Mouse (Mus musculus): ENCODE results near the gene Gm42906. TPM values are rescaled to one million over a fixed set of nuclear protein-coding genes. Genes with fewer than 3 reads are reported as not detected.

The Gm42906 gene
- polyA plus RNA-seq, 1 experiment from 2014 or later = not detected

DNA sequence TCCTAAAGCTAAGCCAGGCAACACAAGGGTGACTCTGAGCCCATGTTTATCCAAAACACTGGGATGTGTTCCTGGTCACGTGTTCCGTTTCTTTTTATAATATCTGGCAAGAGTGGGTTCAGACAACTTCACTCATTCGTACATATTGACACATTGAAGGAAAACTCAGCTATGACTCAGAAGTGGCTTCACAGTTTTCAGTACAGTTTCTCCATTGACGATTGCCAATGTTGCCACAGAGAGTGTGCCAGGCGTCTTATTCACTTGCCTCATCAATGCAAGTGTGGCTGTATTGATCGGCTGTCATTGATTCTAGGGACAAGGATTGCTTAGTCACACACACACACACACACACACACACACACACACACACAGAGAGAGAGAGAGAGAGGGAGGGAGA lies 381.8 kb downstream of the Gm42906 start:
- DNase-seq (ENCODE audit: low spot score) = no peak

GRCm38 (mm10) chr5:151042911-151043310 lies 385.1 kb downstream of the Gm42906 start:
- DNase-seq (ENCODE audit: low spot score) (no peak), ATAC-seq (ENCODE audit: insufficient number of reproducible peaks, low FRiP score, low TSS enrichment, low read depth) (no peak)
- no peak overlapping the region for H3K27ac ChIP-seq (replicated peaks; ENCODE audit: low read depth, low read length)
- H3K9ac ChIP-seq (ENCODE audit: low read length) = no peak overlapping the region
- peaks cover 4% of the 10 kb centered on the region; the same call in 1 of the 2 replicates for H3K4me1 ChIP-seq (ENCODE audit: control insufficient read depth, insufficient read depth, low read length)
- no peaks in the 10 kb centered on the region for H3K9me3 ChIP-seq (ENCODE audit: control insufficient read depth, low read length)
- no peak overlapping the region for H3K4me2 ChIP-seq (ENCODE audit: low read depth, severe bottlenecking)
- H3K4me3 ChIP-seq (ENCODE audit: low read depth, low read length) = no peak overlapping the region
- no peaks in the 10 kb centered on the region for H3K27me3 ChIP-seq (ENCODE audit: control insufficient read depth, insufficient read depth, low read length)
- WGBS = 96% methylated on average over 5 of the region's 5 CpGs
- peaks cover 2% of the 10 kb centered on the region; the same call in 1 of the 2 replicates for H3K36me3 ChIP-seq (ENCODE audit: control insufficient read depth, insufficient read depth, low read length)

More for the DNA sequence above, 381.8 kb downstream of the Gm42906 start:
- WGBS = 98% methylated on average over 6 of the region's 6 CpGs
- ATAC-seq (ENCODE audit: insufficient number of reproducible peaks, low FRiP score, low TSS enrichment, low read depth) = no peak
- no peak overlapping the region for H3K4me2 ChIP-seq (ENCODE audit: low read depth, severe bottlenecking)
- H3K9ac ChIP-seq (ENCODE audit: low read length) = no peak overlapping the region
- no peaks in the 10 kb centered on the region for H3K27me3 ChIP-seq (ENCODE audit: control insufficient read depth, insufficient read depth, low read length)
- H3K4me3 ChIP-seq (ENCODE audit: low read depth, low read length) = no peak overlapping the region
- peaks cover 2% of the 10 kb centered on the region; the same call in 1 of the 2 replicates for H3K36me3 ChIP-seq (ENCODE audit: control insufficient read depth, insufficient read depth, low read length)
- no peak overlapping the region for H3K27ac ChIP-seq (replicated peaks; ENCODE audit: low read depth, low read length)
- H3K9me3 ChIP-seq (ENCODE audit: control insufficient read depth, low read length) = no peaks in the 10 kb centered on the region
- H3K4me1 ChIP-seq (ENCODE audit: control insufficient read depth, insufficient read depth, low read length) = peaks cover 4% of the 10 kb centered on the region; the same call in 1 of the 2 replicates

DNA sequence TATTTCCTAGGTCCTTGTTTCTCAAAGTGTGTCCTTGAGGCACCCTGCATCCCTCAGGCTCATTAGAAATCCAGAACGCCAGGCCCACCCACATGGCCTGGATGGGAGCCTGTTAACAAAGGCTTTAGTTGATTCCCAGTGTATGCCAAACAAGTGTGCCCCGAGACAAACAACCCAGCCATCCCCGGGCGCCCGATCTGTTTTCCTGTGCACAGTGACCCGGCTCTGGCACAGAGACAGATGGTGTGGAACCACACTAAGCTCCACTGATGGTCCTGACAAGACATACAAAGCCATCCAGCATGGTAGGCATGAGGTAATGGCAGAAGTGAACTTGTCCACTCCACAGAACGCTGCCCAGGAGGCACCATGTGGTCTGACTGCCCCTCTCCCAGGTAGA lies 390.1 kb downstream of the Gm42906 start:
- DNase-seq (ENCODE audit: low spot score) (no peak), ATAC-seq (ENCODE audit: insufficient number of reproducible peaks, low FRiP score, low TSS enrichment, low read depth) (no peak)
- 90% methylated on average over 7 of the region's 7 CpGs for WGBS
- H3K4me1 ChIP-seq (ENCODE audit: control insufficient read depth, insufficient read depth, low read length) = no peaks in the 10 kb centered on the region
- no peak overlapping the region for H3K27ac ChIP-seq (replicated peaks; ENCODE audit: low read depth, low read length)
- no peak overlapping the region for H3K4me2 ChIP-seq (ENCODE audit: low read depth, severe bottlenecking)
- no peaks in the 10 kb centered on the region for H3K36me3 ChIP-seq (ENCODE audit: control insufficient read depth, insufficient read depth, low read length)
- no peak overlapping the region for H3K9ac ChIP-seq (ENCODE audit: low read length)
- H3K27me3 ChIP-seq (ENCODE audit: control insufficient read depth, insufficient read depth, low read length) = no peaks in the 10 kb centered on the region
- H3K4me3 ChIP-seq (ENCODE audit: low read depth, low read length) = no peak overlapping the region
- H3K9me3 ChIP-seq (ENCODE audit: control insufficient read depth, low read length) = no peaks in the 10 kb centered on the region

GRCm38 (mm10) chr5:151034715-151035512 lies 393.0 kb downstream of the Gm42906 start:
- DNase-seq (ENCODE audit: low spot score) = no peak

DNA sequence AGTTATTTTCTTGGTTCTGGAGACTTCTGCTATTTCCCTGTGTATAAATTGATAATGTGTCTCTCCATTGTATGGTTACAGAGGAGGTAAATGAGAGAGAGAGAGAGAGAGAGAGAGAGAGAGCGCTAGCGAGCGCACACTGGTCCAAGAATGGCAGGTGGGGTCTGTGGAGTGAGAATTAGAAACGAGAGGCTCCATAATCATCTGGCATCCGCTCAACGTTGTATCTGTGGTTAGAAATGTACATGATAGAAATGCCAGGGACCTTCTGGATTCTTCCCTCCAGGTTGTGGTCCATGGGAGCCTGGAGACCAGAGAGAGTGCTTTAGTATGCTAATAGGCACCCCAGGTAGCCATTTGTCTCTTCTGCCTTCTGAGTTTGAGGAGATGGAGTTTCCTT lies 399.1 kb downstream of the Gm42906 start:
- no peak for ATAC-seq (ENCODE audit: insufficient number of reproducible peaks, low FRiP score, low TSS enrichment, low read depth)
- Histone ChIP-seq H3K27ac (replicated peaks; ENCODE audit: low read depth, low read length) (no peak overlapping the region), H3K4me2 (ENCODE audit: low read depth, severe bottlenecking) (no peak overlapping the region), H3K36me3 (ENCODE audit: control insufficient read depth, insufficient read depth, low read length) (no peaks in the 10 kb centered on the region), H3K4me1 (ENCODE audit: control insufficient read depth, insufficient read depth, low read length) (peaks cover 16% of the 10 kb centered on the region; the same call in 1 of the 2 replicates), H3K9ac (ENCODE audit: low read length) (no peak overlapping the region), H3K27me3 (ENCODE audit: control insufficient read depth, insufficient read depth, low read length) (no peaks in the 10 kb centered on the region), H3K4me3 (ENCODE audit: low read depth, low read length) (no peak overlapping the region), H3K9me3 (ENCODE audit: control insufficient read depth, low read length) (no peaks in the 10 kb centered on the region)
- no peak for DNase-seq (ENCODE audit: low spot score)
- WGBS = 75% methylated on average over 6 of the region's 6 CpGs

More at GRCm38 (mm10) chr5:151034715-151035512, 393.0 kb downstream of the Gm42906 start:
- H3K4me1 ChIP-seq (ENCODE audit: control insufficient read depth, insufficient read depth, low read length) = 0 out of 2 replicates have a peak, but pooled peaks cover 5% of the 10 kb centered on the region
- no peak overlapping the region for H3K4me2 ChIP-seq (ENCODE audit: low read depth, severe bottlenecking)
- H3K9me3 ChIP-seq (ENCODE audit: control insufficient read depth, low read length) = no peaks in the 10 kb centered on the region
- no peak for ATAC-seq (ENCODE audit: insufficient number of reproducible peaks, low FRiP score, low TSS enrichment, low read depth)
- no peak overlapping the region for H3K27ac ChIP-seq (replicated peaks; ENCODE audit: low read depth, low read length)
- WGBS = 76% methylated on average over 9 of the region's 9 CpGs
- no peak overlapping the region for H3K4me3 ChIP-seq (ENCODE audit: low read depth, low read length)
- no peaks in the 10 kb centered on the region for H3K27me3 ChIP-seq (ENCODE audit: control insufficient read depth, insufficient read depth, low read length)
- H3K36me3 ChIP-seq (ENCODE audit: control insufficient read depth, insufficient read depth, low read length) = no peaks in the 10 kb centered on the region
- H3K9ac ChIP-seq (ENCODE audit: low read length) = no peak overlapping the region

DNA sequence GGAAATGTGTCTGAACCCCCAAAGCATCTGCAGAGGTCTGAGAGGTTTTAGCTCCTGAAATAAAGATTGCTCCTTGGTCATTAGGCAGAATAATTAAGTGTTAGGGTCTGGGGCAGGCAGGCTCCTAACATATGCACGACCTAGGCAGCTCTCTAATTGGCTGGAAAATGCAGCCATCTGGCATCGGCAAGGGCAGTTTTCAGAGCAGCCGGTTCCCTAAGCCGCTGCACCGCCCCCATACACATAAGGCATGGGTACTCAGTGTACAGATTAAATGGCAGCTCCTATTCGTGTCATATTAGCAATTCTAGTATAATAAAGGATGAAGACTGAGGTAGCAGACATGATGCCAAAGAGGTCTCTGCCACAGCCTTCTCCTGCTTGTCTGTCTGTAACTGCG lies 400.8 kb downstream of the Gm42906 start:
- no peaks in the 10 kb centered on the region for H3K27me3 ChIP-seq (ENCODE audit: control insufficient read depth, insufficient read depth, low read length)
- H3K36me3 ChIP-seq (ENCODE audit: control insufficient read depth, insufficient read depth, low read length) = no peaks in the 10 kb centered on the region
- DNase-seq (ENCODE audit: low spot score) = peak; percentile 73
- H3K9ac ChIP-seq (ENCODE audit: low read length) = no peak overlapping the region
- 22% methylated on average over 7 of the region's 7 CpGs for WGBS
- peaks cover 18% of the 10 kb centered on the region; the same call in 1 of the 2 replicates for H3K4me1 ChIP-seq (ENCODE audit: control insufficient read depth, insufficient read depth, low read length)
- peak overlapping the region; percentile 42; the same call in 1 of the 2 replicates for H3K27ac ChIP-seq (replicated peaks; ENCODE audit: low read depth, low read length)
- no peaks in the 10 kb centered on the region for H3K9me3 ChIP-seq (ENCODE audit: control insufficient read depth, low read length)
- no peak overlapping the region for H3K4me3 ChIP-seq (ENCODE audit: low read depth, low read length)
- peak; percentile 75; the same call in 1 of the 2 replicates for ATAC-seq (ENCODE audit: insufficient number of reproducible peaks, low FRiP score, low TSS enrichment, low read depth)
- H3K4me2 ChIP-seq (ENCODE audit: low read depth, severe bottlenecking) = no peak overlapping the region

- DNase-seq (ENCODE audit: low spot score) = no peak
- peak overlapping the region; percentile 42; the same call in 1 of the 2 replicates for H3K27ac ChIP-seq (replicated peaks; ENCODE audit: low read depth, low read length)
- 88% methylated on average over 4 of the region's 4 CpGs for WGBS
Observed at GRCm38 (mm10) chr5:151026069-151026468, 401.9 kb downstream of the Gm42906 start.

GRCm38 (mm10) chr5:151024483-151024882 lies 403.5 kb downstream of the Gm42906 start:
- no peaks in the 10 kb centered on the region for H3K27me3 ChIP-seq (ENCODE audit: control insufficient read depth, insufficient read depth, low read length)
- 67% methylated on average over 2 of the region's 2 CpGs for WGBS
- H3K4me1 ChIP-seq (ENCODE audit: control insufficient read depth, insufficient read depth, low read length) = peaks cover 16% of the 10 kb centered on the region; the same call in 1 of the 2 replicates
- no peaks in the 10 kb centered on the region for H3K9me3 ChIP-seq (ENCODE audit: control insufficient read depth, low read length)
- no peak overlapping the region for H3K4me3 ChIP-seq (ENCODE audit: low read depth, low read length)
- DNase-seq (ENCODE audit: low spot score) = no peak
- H3K27ac ChIP-seq (replicated peaks; ENCODE audit: low read depth, low read length) = no peak overlapping the region
- no peak overlapping the region for H3K9ac ChIP-seq (ENCODE audit: low read length)
- no peaks in the 10 kb centered on the region for H3K36me3 ChIP-seq (ENCODE audit: control insufficient read depth, insufficient read depth, low read length)
- ATAC-seq (ENCODE audit: insufficient number of reproducible peaks, low FRiP score, low TSS enrichment, low read depth) = no peak
- no peak overlapping the region for H3K4me2 ChIP-seq (ENCODE audit: low read depth, severe bottlenecking)

More at GRCm38 (mm10) chr5:151026069-151026468, 401.9 kb downstream of the Gm42906 start:
- no peaks in the 10 kb centered on the region for H3K9me3 ChIP-seq (ENCODE audit: control insufficient read depth, low read length)
- no peaks in the 10 kb centered on the region for H3K27me3 ChIP-seq (ENCODE audit: control insufficient read depth, insufficient read depth, low read length)
- no peaks in the 10 kb centered on the region for H3K36me3 ChIP-seq (ENCODE audit: control insufficient read depth, insufficient read depth, low read length)
- H3K4me3 ChIP-seq (ENCODE audit: low read depth, low read length) = no peak overlapping the region
- no peak for ATAC-seq (ENCODE audit: insufficient number of reproducible peaks, low FRiP score, low TSS enrichment, low read depth)
- H3K4me2 ChIP-seq (ENCODE audit: low read depth, severe bottlenecking) = no peak overlapping the region
- peaks cover 13% of the 10 kb centered on the region; the same call in 1 of the 2 replicates for H3K4me1 ChIP-seq (ENCODE audit: control insufficient read depth, insufficient read depth, low read length)
- H3K9ac ChIP-seq (ENCODE audit: low read length) = no peak overlapping the region
